Mouse (Mus musculus) ES-E14 (cell line): ENCODE measurements around the gene Slc30a1.

Experiments
- CHD2 ChIP-seq: IDR thresholded peaks from 2 replicates; pipeline ENCODE4 v1.6.1; 2014; ENCODE audit warnings: mild to moderate bottlenecking, low read depth, low read length, inconsistent platforms
- HCFC1 ChIP-seq: IDR thresholded peaks from 2 replicates; pipeline ENCODE4 v1.6.1; 2012; ENCODE audit warnings: low read length, inconsistent platforms, borderline replicate concordance; ENCODE audit not compliant: insufficient read depth
- ZC3H11A ChIP-seq: IDR thresholded peaks from 2 replicates; pipeline ENCODE4 v1.6.1; 2012; ENCODE audit warnings: low read depth, mild to moderate bottlenecking, inconsistent platforms, low read length, borderline replicate concordance
- ZNF384 ChIP-seq: IDR thresholded peaks from 2 replicates; pipeline ENCODE4 v1.6.1; 2012; ENCODE audit warnings: low read depth, low read length, inconsistent platforms

- TF ChIP-seq ZNF384 = no peak
- no peak for TF ChIP-seq HCFC1
- no peak for TF ChIP-seq CHD2
- TF ChIP-seq ZC3H11A = no peak
Measured at GRCm38 (mm10) chr1:191882474-191883206, 23.9 kb upstream of the Slc30a1 start.
